Mouse (Mus musculus): ENCODE measurements around the gene Bhlhe41.

Bhlhe41 gene

GRCm38 (mm10) chr6:145867111-145867510 is 1.8 kb upstream of the Bhlhe41 start:
- no peak for DNase-seq

GRCm38 (mm10) chr6:145865886-145866851 is 811 bp upstream of the Bhlhe41 start:
- DNase-seq: peak; percentile 88 to 92

- DNase-seq: no peak
These were observed 1.2 kb downstream of the Bhlhe41 start for GRCm38 (mm10) chr6:145864171-145864570.

- peak; percentile 57 to 69 for DNase-seq
These were observed 2.0 kb downstream of the Bhlhe41 start for GRCm38 (mm10) chr6:145863065-145863971.

- DNase-seq: no peak
These were observed 2.7 kb downstream of the Bhlhe41 start for GRCm38 (mm10) chr6:145862739-145863064.

- DNase-seq: no peak
These were observed 3.0 kb downstream of the Bhlhe41 start for GRCm38 (mm10) chr6:145862321-145862720.

- DNase-seq: no peak
These were observed 3.7 kb downstream of the Bhlhe41 start for GRCm38 (mm10) chr6:145861462-145862227.

- DNase-seq: no peak
These were observed 5.0 kb downstream of the Bhlhe41 start for GRCm38 (mm10) chr6:145860350-145860749.

- DNase-seq: no peak
These were observed 6.9 kb downstream of the Bhlhe41 start for GRCm38 (mm10) chr6:145858414-145858813.

GRCm38 (mm10) chr6:145857428-145857827 is 7.9 kb downstream of the Bhlhe41 start:
- DNase-seq: no peak

GRCm38 (mm10) chr6:145855720-145856551 is 9.4 kb downstream of the Bhlhe41 start:
- peak; percentile 96 to 98 for DNase-seq

- DNase-seq: no peak
These were observed 10.6 kb downstream of the Bhlhe41 start for GRCm38 (mm10) chr6:145854756-145855155.

GRCm38 (mm10) chr6:145853356-145854079 is 11.8 kb downstream of the Bhlhe41 start:
- DNase-seq: no peak

GRCm38 (mm10) chr6:145852708-145853107 is 12.7 kb downstream of the Bhlhe41 start:
- DNase-seq: no peak

GRCm38 (mm10) chr6:145851956-145852355 is 13.4 kb downstream of the Bhlhe41 start:
- DNase-seq: no peak

GRCm38 (mm10) chr6:145850789-145851188 is 14.6 kb downstream of the Bhlhe41 start:
- DNase-seq: peak; percentile 27 to 46

GRCm38 (mm10) chr6:145847661-145848060 is 17.7 kb downstream of the Bhlhe41 start:
- DNase-seq: no peak

- DNase-seq: no peak
These were observed 18.4 kb downstream of the Bhlhe41 start for GRCm38 (mm10) chr6:145846948-145847347.

GRCm38 (mm10) chr6:145846076-145846475 is 19.3 kb downstream of the Bhlhe41 start:
- DNase-seq: no peak

GRCm38 (mm10) chr6:145845611-145846010 is 19.7 kb downstream of the Bhlhe41 start:
- DNase-seq: no peak

GRCm38 (mm10) chr6:145835359-145835758 is 30.0 kb downstream of the Bhlhe41 start:
- no peak for DNase-seq

All from kidney, postnatal 4 days (tissue).